Mouse (Mus musculus) liver, embryonic 13.5 days (tissue): Measurements from ENCODE around the gene Mif4gd. TPM values are rescaled to one million over a fixed set of nuclear protein-coding genes. Genes with fewer than 3 reads are reported as not detected.

ENCODE experiments used
- ATAC-seq: fragments of 200-750 bp; cut with Nextera tagmentation; 2 replicates; pipeline ENCODE4 v1.8.0; 2017; ENCODE audit warnings: low read depth, mild to moderate bottlenecking, moderate number of reproducible peaks, moderate library complexity
- DNase-seq: peaks from one replicate; pipeline ENCODE4 v3.0.0; 2022
- H3K27ac ChIP-seq: fragments of 300-500 bp; sonication (generic); 2 replicates; pipeline ENCODE4 v1.5.1; 2015; ENCODE audit warnings: moderate library complexity, mild to moderate bottlenecking, inconsistent platforms
- H3K27me3 ChIP-seq: fragments of 300-500 bp; sonication (generic); 2 replicates; pipeline ENCODE4 v1.6.1; 2015; ENCODE audit warnings: mild to moderate bottlenecking, inconsistent platforms
- H3K36me3 ChIP-seq: fragments of 300-500 bp; sonication (generic); 2 replicates; pipeline ENCODE4 v1.6.1; 2015; ENCODE audit warnings: mild to moderate bottlenecking, inconsistent platforms
- H3K4me1 ChIP-seq: fragments of 300-500 bp; sonication (generic); replicated peaks from 2 replicates; pipeline ENCODE4 v1.6.1; 2015; ENCODE audit warnings: inconsistent platforms
- H3K4me2 ChIP-seq: fragments of 300-500 bp; sonication (generic); 2 replicates; pipeline ENCODE4 v1.6.1; 2015; ENCODE audit warnings: inconsistent platforms, mild to moderate bottlenecking, moderate library complexity
- H3K4me3 ChIP-seq: fragments of 300-500 bp; sonication (generic); replicated peaks from 2 replicates; pipeline ENCODE4 v1.5.1; 2015; ENCODE audit warnings: mild to moderate bottlenecking, inconsistent platforms
- H3K9ac ChIP-seq: fragments of 300-500 bp; sonication (generic); 2 replicates; pipeline ENCODE4 v1.6.1; 2015; ENCODE audit warnings: mild to moderate bottlenecking, inconsistent platforms
- H3K9me3 ChIP-seq: fragments of 300-500 bp; sonication (generic); replicated peaks from 2 replicates; pipeline ENCODE4 v1.6.1; 2016; ENCODE audit warnings: inconsistent platforms
- WGBS: fragments of 180-500 bp; shearing (Covaris S2); methylation state at CpG from one replicate; pipeline ENCODE4 v1.1.7; 2015; ENCODE audit not compliant: insufficient replicate concordance; 5-methylcytosine and 5-hydroxymethylcytosine counted together
- polyA plus RNA-seq: library from polyadenylated mRNA; unstranded; fragments of >200 nt; fragmentation: Nextera tagmentation; extraction: Ambion mirVana; gene quantifications from 2 replicates; pipeline ENCODE4 v1.2.1, GENCODE M21; 2015

Gene Mif4gd
- polyA plus RNA-seq, 1 experiment from 2014 or later = 26.8 TPM

DNA sequence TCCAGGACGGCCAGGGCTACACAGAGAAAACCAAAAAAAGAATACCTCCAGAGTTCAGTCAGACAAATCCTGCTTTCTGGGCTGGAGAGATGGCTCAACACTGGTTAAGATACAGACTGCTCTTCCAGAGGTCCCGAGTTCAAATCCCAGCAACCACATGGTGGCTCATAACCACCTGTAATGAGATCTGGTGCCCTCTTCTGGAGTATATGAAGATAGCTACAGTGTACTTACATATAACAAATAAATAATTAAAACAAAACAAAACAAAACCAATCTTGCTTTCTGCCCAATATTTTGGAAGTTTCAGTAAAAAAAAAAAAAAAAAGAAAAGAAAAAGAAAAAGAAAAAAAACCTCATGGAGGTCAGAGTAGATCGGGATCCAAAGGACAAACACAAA is 17.6 kb downstream of the Mif4gd start:
- Histone ChIP-seq H3K9me3 (no peaks in the 10 kb centered on the region), H3K9ac (no peak overlapping the region), H3K27ac (no peak overlapping the region), H3K27me3 (no peaks in the 10 kb centered on the region), H3K4me2 (no peak overlapping the region), H3K36me3 (peaks cover 92% of the 10 kb centered on the region), H3K4me1 (peaks cover 18% of the 10 kb centered on the region), H3K4me3 (no peak overlapping the region)
- DNase-seq = no peak
- 80% methylated on average over 3 of the region's 3 CpGs for WGBS
- no peak for ATAC-seq

DNA sequence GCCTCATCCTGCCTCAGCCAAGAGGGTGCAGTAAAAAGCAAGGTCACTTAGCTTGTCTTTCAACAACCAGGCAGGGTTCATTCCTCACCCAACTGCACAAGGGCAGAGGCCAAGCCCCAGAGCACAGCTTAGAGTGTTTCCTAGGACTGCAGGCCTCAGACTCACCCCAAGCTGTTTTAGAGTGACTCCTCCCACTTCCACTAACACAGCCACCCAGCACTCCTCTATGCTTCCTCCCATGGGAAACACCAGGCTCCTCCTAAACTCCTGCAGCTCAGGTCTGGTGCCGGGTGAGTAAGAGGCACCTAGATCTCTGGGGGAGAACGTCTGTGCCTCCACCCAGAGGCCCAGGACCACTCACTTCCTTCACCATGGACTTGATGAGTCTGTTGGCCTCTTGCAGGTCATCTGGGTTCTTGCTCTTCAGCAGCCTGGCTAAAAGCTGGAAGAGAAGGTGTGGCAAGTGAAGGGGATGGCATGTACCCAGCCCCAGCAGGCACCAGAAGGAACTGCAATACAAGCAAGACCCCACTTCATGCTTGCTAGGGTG is 22.2 kb downstream of the Mif4gd start:
- Histone ChIP-seq H3K27me3 (no peaks in the 10 kb centered on the region), H3K4me1 (no peaks in the 10 kb centered on the region), H3K27ac (no peak overlapping the region), H3K36me3 (peaks cover 96% of the 10 kb centered on the region), H3K9ac (no peak overlapping the region), H3K4me2 (no peak overlapping the region), H3K4me3 (no peak overlapping the region), H3K9me3 (no peaks in the 10 kb centered on the region)
- DNase-seq (no peak), ATAC-seq (no peak)
- 80% methylated on average over 2 of the region's 2 CpGs for WGBS

DNA sequence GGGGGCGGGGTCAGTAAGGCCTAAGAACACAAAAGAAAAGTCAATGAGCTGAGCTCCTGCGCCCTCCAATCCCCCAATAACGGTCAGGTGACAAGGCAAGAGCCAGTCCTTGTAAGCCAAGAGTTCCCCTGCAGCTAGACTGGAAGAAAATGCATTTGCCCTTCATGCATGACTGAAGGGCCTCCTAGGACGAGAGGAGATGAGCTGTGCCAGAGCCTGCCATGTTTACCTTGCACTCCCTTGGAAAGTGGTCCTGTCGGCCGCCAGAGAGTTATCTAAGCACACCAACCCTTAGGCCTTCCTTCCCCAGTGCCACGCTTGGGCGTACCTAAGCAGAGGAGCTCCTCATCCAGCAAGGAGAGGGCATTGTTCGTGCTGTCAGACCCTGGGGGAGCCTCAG is 24.8 kb downstream of the Mif4gd start:
- DNase-seq = no peak
- no peak for ATAC-seq
- no peak overlapping the region for H3K9ac ChIP-seq
- H3K27me3 ChIP-seq = no peaks in the 10 kb centered on the region
- WGBS = 80% methylated on average over 9 of the region's 9 CpGs
- no peak overlapping the region for H3K27ac ChIP-seq
- H3K9me3 ChIP-seq = no peaks in the 10 kb centered on the region
- peaks cover 97% of the 10 kb centered on the region for H3K36me3 ChIP-seq
- no peak overlapping the region for H3K4me3 ChIP-seq
- H3K4me1 ChIP-seq = no peaks in the 10 kb centered on the region
- H3K4me2 ChIP-seq = no peak overlapping the region

DNA sequence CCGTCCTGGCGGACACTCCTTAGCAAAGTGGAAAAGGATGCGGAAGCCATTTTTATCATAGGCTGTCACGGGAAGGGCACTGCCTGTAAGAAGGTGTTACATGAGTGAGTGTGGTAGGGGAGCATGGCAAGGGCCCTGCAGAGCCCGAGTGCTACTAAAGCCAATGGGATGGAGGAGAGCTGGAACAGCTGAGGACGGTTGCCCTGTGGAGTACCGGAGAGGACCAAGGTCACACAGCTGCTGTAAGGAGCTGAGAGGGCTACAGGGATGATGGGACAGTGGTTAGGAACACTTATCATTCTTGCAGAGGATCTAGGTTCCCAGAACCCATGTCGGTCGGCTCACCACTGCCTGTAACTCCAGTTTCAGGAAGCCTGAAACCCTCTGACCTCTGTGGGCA is 26.4 kb downstream of the Mif4gd start:
- Histone ChIP-seq H3K9ac (no peak overlapping the region), H3K36me3 (peaks cover 97% of the 10 kb centered on the region), H3K4me3 (no peak overlapping the region), H3K27ac (no peak overlapping the region), H3K4me1 (no peaks in the 10 kb centered on the region), H3K27me3 (no peaks in the 10 kb centered on the region), H3K4me2 (no peak overlapping the region), H3K9me3 (no peaks in the 10 kb centered on the region)
- DNase-seq (no peak), ATAC-seq (no peak)
- WGBS = 89% methylated on average over 9 of the region's 9 CpGs

DNA sequence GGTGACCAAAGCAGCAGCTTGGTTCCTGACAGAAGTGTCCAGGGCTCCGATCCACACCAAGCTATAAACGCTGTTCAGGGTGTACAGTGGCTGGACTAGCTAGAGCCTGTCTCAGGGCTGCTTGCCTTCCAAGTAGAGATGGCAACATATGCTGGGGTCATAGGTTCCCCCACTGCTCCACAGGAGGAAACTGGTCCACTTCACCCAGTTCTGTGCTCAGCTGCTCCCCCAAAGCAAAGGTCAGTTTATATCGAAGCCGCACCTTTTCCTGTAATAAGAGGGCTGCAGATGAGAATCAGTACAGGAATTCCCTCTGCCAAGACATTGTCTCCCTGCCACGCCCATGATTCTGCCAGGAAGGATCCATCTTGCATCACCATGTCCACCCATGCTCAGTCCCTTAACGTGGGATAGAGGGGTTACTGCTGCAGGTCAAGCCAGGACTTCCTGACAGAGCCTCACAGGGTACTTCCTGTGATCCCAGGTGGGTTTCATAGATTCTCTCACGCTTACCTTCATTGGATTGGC is 27.1 kb downstream of the Mif4gd start:
- no peaks in the 10 kb centered on the region for H3K9me3 ChIP-seq
- WGBS = 77% methylated on average over 7 of the region's 7 CpGs
- H3K4me2 ChIP-seq = no peak overlapping the region
- no peak overlapping the region for H3K27ac ChIP-seq
- no peak overlapping the region for H3K9ac ChIP-seq
- peaks cover 97% of the 10 kb centered on the region for H3K36me3 ChIP-seq
- no peak for DNase-seq
- no peak overlapping the region for H3K4me3 ChIP-seq
- H3K4me1 ChIP-seq = no peaks in the 10 kb centered on the region
- no peaks in the 10 kb centered on the region for H3K27me3 ChIP-seq
- ATAC-seq = no peak

DNA sequence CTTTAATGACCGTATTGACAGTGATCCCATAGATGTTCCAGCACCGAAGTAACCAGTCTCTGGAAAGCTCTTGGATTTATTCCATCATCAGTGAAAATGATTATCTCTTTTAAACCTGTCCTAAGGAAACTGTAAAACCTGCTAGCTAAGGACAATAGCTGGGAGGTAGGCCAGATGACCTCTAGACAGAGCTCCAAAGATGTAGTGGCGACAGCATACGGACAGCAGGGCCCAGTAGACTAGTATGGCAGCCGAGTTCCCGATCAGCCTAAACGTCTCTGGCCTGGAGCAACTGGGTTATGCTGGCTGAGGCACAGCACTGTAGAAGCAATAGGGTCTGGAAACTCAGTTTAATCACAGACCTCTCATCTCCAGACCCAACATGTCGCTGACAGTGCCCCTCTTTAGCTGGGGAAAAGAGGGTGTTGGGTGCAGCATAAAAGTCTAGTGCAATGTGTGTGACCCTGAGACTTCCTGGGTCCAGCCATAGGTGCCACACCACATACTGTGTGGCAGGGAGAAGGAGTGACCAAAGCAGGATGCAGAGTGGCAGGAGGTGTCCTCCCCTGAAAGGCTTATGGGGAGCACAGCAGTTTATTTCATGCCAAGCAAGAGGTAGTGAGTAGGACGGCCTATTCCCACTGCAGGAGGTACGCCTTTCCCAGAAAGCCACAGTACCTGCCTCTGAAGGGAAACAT is 28.2 kb downstream of the Mif4gd start:
- H3K4me1 ChIP-seq = no peaks in the 10 kb centered on the region
- H3K36me3 ChIP-seq = peaks cover 96% of the 10 kb centered on the region
- H3K4me2 ChIP-seq = no peak overlapping the region
- H3K27me3 ChIP-seq = no peaks in the 10 kb centered on the region
- no peak overlapping the region for H3K9ac ChIP-seq
- no peaks in the 10 kb centered on the region for H3K9me3 ChIP-seq
- no peak overlapping the region for H3K27ac ChIP-seq
- ATAC-seq (no peak), DNase-seq (no peak)
- no peak overlapping the region for H3K4me3 ChIP-seq
- WGBS = 87% methylated on average over 10 of the region's 10 CpGs

DNA sequence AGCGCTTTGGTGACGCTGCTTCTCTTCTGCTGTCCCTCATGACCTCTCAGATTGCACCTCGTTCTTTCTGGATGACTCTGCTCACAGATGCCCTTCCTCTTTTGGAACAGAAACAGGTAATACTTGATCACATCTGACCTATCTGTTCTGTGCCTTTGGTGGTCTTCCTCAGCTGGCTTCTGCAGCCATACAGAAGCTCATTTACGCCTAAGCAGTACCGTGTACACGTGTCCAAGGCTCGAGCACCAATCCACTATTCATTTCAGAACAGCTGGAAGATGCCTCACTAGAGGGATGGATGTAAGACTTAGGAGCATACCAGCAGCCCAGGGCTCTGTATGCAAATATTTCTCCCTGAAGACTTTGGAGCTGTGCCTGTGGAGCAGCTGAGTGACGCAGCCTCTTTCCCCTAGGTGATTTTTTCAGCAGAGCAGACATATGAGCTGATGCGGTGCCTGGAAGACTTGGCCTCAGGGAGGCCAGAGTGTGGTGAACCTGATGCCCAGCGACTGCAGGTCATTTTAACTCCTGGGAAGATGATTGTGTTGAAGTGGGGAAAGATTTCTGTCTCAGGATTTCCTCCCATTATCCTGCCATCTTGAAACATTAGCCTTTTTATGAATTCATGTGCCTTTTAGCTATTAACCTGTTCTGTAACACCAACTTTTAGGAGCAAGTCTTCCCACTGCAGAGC is 29.7 kb downstream of the Mif4gd start:
- Histone ChIP-seq H3K27me3 (no peaks in the 10 kb centered on the region), H3K36me3 (peaks cover 99% of the 10 kb centered on the region), H3K4me2 (no peak overlapping the region), H3K4me3 (no peak overlapping the region), H3K4me1 (no peaks in the 10 kb centered on the region), H3K9me3 (no peaks in the 10 kb centered on the region), H3K9ac (no peak overlapping the region), H3K27ac (no peak overlapping the region)
- ATAC-seq (no peak), DNase-seq (no peak)
- WGBS = 79% methylated on average over 10 of the region's 10 CpGs

DNA sequence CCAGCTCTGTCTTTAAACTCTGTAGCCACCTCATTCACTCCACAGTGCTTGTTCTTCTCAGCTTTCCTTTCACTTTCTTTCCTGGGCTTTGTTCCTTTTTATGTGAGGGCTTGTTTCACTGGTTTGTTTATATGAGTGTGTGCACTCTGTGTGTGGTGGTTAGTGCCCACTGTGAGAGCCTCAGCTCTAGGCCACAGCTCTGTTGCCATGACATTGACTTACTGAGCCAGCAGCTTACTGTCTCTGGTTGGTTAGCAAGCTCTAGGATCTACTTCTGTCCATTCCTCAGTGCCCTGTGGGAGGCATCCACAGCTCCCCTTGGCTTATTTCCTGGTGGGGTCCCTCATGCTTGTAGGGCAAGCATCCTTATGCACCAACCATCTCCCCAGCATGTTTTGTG is 33.7 kb downstream of the Mif4gd start:
- ATAC-seq (no peak), DNase-seq (no peak)
- Histone ChIP-seq H3K4me1 (no peaks in the 10 kb centered on the region), H3K9ac (no peak overlapping the region; the same call in 1 of the 2 replicates), H3K36me3 (peaks cover 77% of the 10 kb centered on the region), H3K27ac (no peak overlapping the region), H3K9me3 (no peaks in the 10 kb centered on the region), H3K27me3 (no peaks in the 10 kb centered on the region), H3K4me2 (no peak overlapping the region), H3K4me3 (no peak overlapping the region)

DNA sequence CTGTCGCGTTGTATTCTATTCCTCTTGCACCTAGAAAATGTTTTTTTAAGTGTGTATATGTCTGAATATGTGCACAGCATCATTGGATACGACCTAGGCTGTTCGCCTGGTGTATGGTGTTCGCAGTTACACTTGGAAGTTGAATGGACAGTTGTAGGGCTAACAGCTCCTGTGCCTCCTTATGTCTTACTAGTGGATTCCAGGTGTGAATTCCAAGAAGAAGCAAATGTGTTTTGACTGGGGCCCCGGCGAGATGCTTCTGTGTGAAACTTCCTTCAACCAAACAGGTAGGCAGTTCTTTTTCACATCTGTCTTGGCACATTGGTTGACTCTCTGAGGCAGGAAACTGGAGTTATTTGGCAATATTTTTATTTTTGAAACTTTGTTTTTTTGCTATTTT is 47.8 kb downstream of the Mif4gd start:
- peaks cover 44% of the 10 kb centered on the region for H3K36me3 ChIP-seq
- no peaks in the 10 kb centered on the region for H3K9me3 ChIP-seq
- peak overlapping the region; percentile 81 for H3K4me2 ChIP-seq
- peak overlapping the region; percentile 76 for H3K4me3 ChIP-seq
- H3K4me1 ChIP-seq = peaks cover 36% of the 10 kb centered on the region
- H3K27me3 ChIP-seq = no peaks in the 10 kb centered on the region
- 7% methylated on average over 7 of the region's 7 CpGs for WGBS
- H3K9ac ChIP-seq = peak overlapping the region; percentile 80
- ATAC-seq (no peak), DNase-seq (no peak)
- H3K27ac ChIP-seq = 0 out of 2 replicates have a peak overlapping the region, but pooled peaks have one; percentile 88

DNA sequence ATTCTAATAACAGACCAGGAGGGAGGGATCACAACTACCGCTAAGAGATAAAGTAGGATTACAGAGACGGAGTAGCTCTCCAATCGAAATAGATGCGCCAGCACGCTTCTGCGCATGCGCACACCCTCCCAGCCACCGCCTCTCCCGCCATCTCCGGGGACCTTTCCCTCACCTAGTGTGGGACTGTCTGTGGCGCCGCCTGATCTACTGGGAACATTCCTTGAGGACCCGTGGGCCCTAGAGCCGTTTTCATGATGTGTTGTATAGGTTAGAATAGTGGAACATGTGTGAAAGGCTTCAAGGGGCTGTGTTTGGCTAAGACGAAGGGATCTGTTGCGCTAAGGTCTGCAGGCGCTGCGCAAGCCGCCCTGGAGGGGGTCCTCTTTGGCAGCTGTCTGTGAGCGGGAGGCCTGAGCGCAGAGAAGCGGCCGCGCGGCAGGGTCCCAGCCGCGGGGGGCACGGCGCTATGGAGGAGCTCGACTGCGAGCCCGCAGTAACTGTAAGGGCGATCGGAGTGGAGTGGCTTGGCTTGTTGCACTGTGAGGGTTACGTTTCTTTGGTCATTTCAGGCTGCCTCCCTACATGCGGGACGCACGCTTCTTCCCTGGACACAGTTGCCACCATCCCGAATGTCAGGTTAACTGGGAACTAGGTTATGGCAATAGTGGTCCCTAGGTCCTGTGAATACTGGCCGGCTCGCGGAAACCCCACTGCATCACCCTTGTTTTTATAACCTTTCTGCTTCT is 48.5 kb downstream of the Mif4gd start, which contains the start of gene Nup85:
TSS of gene Nup85 (plus strand) at position 371 of the 746 bp plus-strand sequence.
- peak within 1 kb of the TSS; percentile 76 for H3K4me3 ChIP-seq
- WGBS = under 1% methylated on average over 42 of the region's 42 CpGs
- peak within 1 kb of the TSS; percentile 81 for H3K4me2 ChIP-seq
- peak within 1 kb of the TSS; percentile 80 for H3K9ac ChIP-seq
- peaks cover 37% of the 10 kb centered on the region for H3K36me3 ChIP-seq
- H3K27me3 ChIP-seq = no peaks in the 10 kb centered on the region
- no peaks in the 10 kb centered on the region for H3K9me3 ChIP-seq
- DNase-seq (peak; percentile 98), ATAC-seq (peak; percentile 89)
- peaks cover 36% of the 10 kb centered on the region for H3K4me1 ChIP-seq
- peak within 1 kb of the TSS; percentile 88 for H3K27ac ChIP-seq

DNA sequence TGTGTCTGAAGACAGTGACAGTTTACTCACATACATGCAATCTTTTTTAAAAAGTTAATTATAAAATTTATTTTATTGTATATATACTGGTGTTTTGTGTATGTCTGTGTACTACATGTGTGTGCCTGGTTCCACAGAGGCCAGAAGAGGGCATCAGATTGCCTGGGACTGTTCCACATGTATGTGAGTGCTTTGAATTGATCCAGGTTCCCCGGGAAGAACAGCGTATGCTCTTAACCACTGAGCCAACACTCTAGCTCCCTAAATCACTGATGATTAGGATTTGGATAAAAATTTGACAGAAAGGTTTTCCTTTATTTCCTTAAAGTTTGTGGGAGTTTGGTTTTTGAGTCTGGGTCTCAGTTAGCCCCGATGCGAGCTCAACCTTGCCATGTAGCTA is 49.4 kb downstream of the Mif4gd start:
- H3K27ac ChIP-seq = peak overlapping the region; percentile 88
- peaks cover 29% of the 10 kb centered on the region for H3K36me3 ChIP-seq
- H3K4me1 ChIP-seq = peaks cover 36% of the 10 kb centered on the region
- H3K4me2 ChIP-seq = peak overlapping the region; percentile 81
- H3K9me3 ChIP-seq = no peaks in the 10 kb centered on the region
- peak overlapping the region; percentile 76 for H3K4me3 ChIP-seq
- peak overlapping the region; percentile 80 for H3K9ac ChIP-seq
- WGBS = 48% methylated on average over 4 of the region's 4 CpGs
- no peak for DNase-seq
- H3K27me3 ChIP-seq = no peaks in the 10 kb centered on the region
- ATAC-seq = peak; percentile 56
